Mouse (Mus musculus): ENCODE data around the gene Csk. TPM values are rescaled to one million over a fixed set of nuclear protein-coding genes. Genes with fewer than 3 reads are reported as not detected.
A peak's percentile ranks its signal among the peaks of the same experiment; 100 is the strongest.

The Csk gene
- polyA plus RNA-seq, 1 experiment from 2014 or later = 25.5 TPM

- H3K27me3 ChIP-seq (ENCODE audit: control insufficient read depth, insufficient read depth, low read depth, low read length) = 0 out of 2 replicates have a peak, but pooled peaks cover 3% of the 10 kb centered on the region
- ATAC-seq (ENCODE audit: low read depth) = no peak
- H3K4me2 ChIP-seq (ENCODE audit: low read depth, low read length) = no peak overlapping the region
- 74% methylated on average over 9 of the region's 9 CpGs for WGBS
- no peaks in the 10 kb centered on the region for H3K36me3 ChIP-seq (ENCODE audit: control insufficient read depth, insufficient read depth, low read length)
- H3K27ac ChIP-seq (ENCODE audit: low read length) = no peak overlapping the region
- H3K9ac ChIP-seq (ENCODE audit: low read length) = no peak overlapping the region
- peaks cover 9% of the 10 kb centered on the region for H3K4me1 ChIP-seq (replicated peaks; ENCODE audit: control insufficient read depth, insufficient read depth, low read length)
- H3K9me3 ChIP-seq (ENCODE audit: control insufficient read depth, low read length) = no peaks in the 10 kb centered on the region
- H3K4me3 ChIP-seq (ENCODE audit: low read length) = no peak overlapping the region
Observed at GRCm38 (mm10) chr9:57652351-57652750, 1.1 kb downstream of the Csk start.

GRCm38 (mm10) chr9:57650786-57651311 lies 2.6 kb downstream of the Csk start:
- WGBS = 32% methylated on average over 6 of the region's 6 CpGs
- peak; percentile 18; the same call in 1 of the 2 replicates for ATAC-seq (ENCODE audit: low read depth)
- H3K27ac ChIP-seq (ENCODE audit: low read length) = no peak overlapping the region

DNA sequence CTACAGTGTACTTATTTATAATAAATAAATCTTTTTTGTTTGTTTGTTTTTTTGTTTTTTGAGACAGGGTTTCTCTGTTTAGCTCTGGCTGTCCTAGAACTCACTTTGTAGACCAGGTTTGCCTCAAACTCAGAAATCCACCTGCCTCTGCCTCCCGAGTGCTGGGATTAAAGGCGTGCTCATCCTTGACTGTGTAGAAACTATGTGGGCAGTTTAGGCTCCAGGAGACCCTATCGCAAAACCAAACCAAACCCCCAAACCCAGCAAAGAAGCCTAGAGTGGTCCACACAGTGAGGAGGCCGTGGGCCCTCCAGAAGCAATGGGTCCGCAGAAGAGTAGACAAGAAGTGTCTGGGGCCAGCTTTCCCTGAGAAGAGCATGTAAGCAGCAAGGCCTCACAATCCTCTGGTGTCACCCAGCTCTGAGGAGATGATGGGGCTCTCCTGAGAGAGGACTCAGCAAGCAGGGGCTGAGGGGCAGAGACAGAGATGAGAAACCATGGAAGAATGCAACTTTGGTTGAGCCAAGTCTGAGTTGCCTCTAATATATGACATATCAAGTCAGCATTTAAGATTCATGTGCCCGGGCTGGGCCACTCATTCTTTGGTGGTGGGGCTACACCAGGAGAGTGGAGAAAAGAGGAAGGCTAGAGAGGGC lies 3.2 kb downstream of the Csk start:
- no peak for ATAC-seq (ENCODE audit: low read depth)
- Histone ChIP-seq H3K4me3 (ENCODE audit: low read length) (no peak overlapping the region), H3K9ac (ENCODE audit: low read length) (no peak overlapping the region), H3K27ac (ENCODE audit: low read length) (no peak overlapping the region), H3K27me3 (ENCODE audit: control insufficient read depth, insufficient read depth, low read depth, low read length) (0 out of 2 replicates have a peak, but pooled peaks cover 3% of the 10 kb centered on the region), H3K36me3 (ENCODE audit: control insufficient read depth, insufficient read depth, low read length) (no peaks in the 10 kb centered on the region), H3K9me3 (ENCODE audit: control insufficient read depth, low read length) (no peaks in the 10 kb centered on the region), H3K4me1 (replicated peaks; ENCODE audit: control insufficient read depth, insufficient read depth, low read length) (peaks cover 7% of the 10 kb centered on the region; the same call in 1 of the 2 replicates), H3K4me2 (ENCODE audit: low read depth, low read length) (no peak overlapping the region)
- 83% methylated on average over 6 of the region's 6 CpGs for WGBS

More at GRCm38 (mm10) chr9:57650786-57651311, 2.6 kb downstream of the Csk start:
- Histone ChIP-seq H3K4me1 (replicated peaks; ENCODE audit: control insufficient read depth, insufficient read depth, low read length) (peaks cover 6% of the 10 kb centered on the region), H3K36me3 (ENCODE audit: control insufficient read depth, insufficient read depth, low read length) (no peaks in the 10 kb centered on the region), H3K4me2 (ENCODE audit: low read depth, low read length) (no peak overlapping the region), H3K27me3 (ENCODE audit: control insufficient read depth, insufficient read depth, low read depth, low read length) (0 out of 2 replicates have a peak, but pooled peaks cover 3% of the 10 kb centered on the region), H3K4me3 (ENCODE audit: low read length) (no peak overlapping the region), H3K9me3 (ENCODE audit: control insufficient read depth, low read length) (no peaks in the 10 kb centered on the region), H3K9ac (ENCODE audit: low read length) (no peak overlapping the region)

DNA sequence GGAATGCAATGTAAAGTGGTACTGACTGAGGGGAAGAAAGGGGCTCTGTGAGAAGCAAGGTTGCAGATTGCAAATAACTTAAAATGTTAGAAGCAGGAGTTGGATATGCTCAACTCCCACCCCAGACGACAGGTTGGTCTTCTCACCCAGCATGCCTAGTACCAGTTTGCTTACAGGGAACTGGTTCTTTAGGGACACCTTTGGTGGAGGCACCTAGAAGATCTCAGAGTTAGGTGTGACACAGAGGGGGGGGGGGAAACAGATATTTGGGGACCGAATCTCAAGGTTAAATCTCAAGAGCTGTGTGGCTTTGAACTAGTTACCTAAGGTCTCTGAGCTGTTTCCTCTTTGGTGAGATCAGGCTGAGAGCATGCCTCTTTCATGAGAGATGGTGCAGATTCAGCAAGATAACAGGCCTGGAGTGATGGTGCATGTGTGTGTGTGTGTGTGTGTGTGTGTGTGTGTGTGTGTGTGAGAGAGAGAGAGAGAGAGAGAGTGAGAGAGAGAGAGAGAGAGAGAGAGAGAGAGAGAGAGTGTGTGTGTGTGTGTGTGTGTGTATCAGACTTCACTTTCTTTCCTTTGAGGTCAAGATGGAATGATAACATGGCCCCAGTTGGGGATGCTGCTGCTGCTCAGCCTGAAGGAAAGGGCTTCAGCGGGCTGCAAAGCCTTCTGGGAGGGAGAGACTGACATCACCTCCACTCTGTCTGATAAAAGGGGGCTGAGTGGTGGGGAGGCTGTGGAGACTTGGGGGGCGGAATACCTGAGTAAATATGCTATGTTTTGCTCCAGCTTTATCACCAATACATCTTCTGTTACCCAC lies 5.9 kb downstream of the Csk start:
- H3K27me3 ChIP-seq (ENCODE audit: control insufficient read depth, insufficient read depth, low read depth, low read length) = no peaks in the 10 kb centered on the region
- no peak overlapping the region for H3K4me3 ChIP-seq (ENCODE audit: low read length)
- no peak overlapping the region for H3K9ac ChIP-seq (ENCODE audit: low read length)
- no peak overlapping the region for H3K4me2 ChIP-seq (ENCODE audit: low read depth, low read length)
- H3K9me3 ChIP-seq (ENCODE audit: control insufficient read depth, low read length) = no peaks in the 10 kb centered on the region
- H3K27ac ChIP-seq (ENCODE audit: low read length) = no peak overlapping the region
- WGBS = 57% methylated on average over 4 of the region's 4 CpGs
- ATAC-seq (ENCODE audit: low read depth) = no peak
- H3K36me3 ChIP-seq (ENCODE audit: control insufficient read depth, insufficient read depth, low read length) = no peaks in the 10 kb centered on the region
- H3K4me1 ChIP-seq (replicated peaks; ENCODE audit: control insufficient read depth, insufficient read depth, low read length) = peaks cover 26% of the 10 kb centered on the region

DNA sequence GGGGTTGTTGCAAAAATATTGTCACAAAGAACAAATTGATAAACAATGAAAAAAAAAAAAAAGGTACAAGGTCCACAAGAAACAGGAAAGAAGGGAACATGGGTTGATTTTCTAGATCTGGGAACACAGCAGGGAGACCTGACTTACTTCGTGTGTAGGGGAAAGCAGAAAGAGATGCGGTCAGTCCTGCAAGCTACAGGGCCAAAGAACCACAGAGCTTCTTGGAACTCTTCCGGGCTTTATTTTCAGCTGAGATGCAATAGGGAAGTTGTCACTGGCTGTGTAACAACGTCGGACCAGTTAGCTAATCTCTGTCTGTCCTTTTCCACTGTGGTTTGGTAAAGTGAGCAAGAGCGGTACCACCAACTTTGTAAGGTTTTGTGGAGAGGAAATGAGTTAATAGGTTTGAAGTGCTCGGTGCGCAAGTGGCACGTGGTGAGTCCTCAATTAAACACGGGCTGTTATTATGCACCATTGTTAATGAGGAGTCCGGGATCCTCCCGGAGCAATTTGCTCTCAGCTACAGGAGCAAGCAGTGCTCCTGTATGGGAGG lies 6.8 kb downstream of the Csk start:
- H3K27ac ChIP-seq (ENCODE audit: low read length) = no peak overlapping the region
- 73% methylated on average over 12 of the region's 12 CpGs for WGBS

GRCm38 (mm10) chr9:57644944-57645893 lies 8.2 kb downstream of the Csk start:
- Histone ChIP-seq H3K27me3 (ENCODE audit: control insufficient read depth, insufficient read depth, low read depth, low read length) (no peaks in the 10 kb centered on the region), H3K4me2 (ENCODE audit: low read depth, low read length) (peak overlapping the region; percentile 89), H3K9me3 (ENCODE audit: control insufficient read depth, low read length) (no peaks in the 10 kb centered on the region), H3K27ac (ENCODE audit: low read length) (peak overlapping the region; percentile 97), H3K36me3 (ENCODE audit: control insufficient read depth, insufficient read depth, low read length) (peaks cover 5% of the 10 kb centered on the region), H3K4me3 (ENCODE audit: low read length) (peak overlapping the region; percentile 91), H3K9ac (ENCODE audit: low read length) (peak overlapping the region; percentile 100), H3K4me1 (replicated peaks; ENCODE audit: control insufficient read depth, insufficient read depth, low read length) (peaks cover 37% of the 10 kb centered on the region)
- WGBS = 0% methylated on average over 64 of the region's 85 CpGs
- ATAC-seq (ENCODE audit: low read depth) = peak; percentile 88

More for the DNA sequence above, 6.8 kb downstream of the Csk start:
- Histone ChIP-seq H3K4me3 (ENCODE audit: low read length) (no peak overlapping the region), H3K9ac (ENCODE audit: low read length) (no peak overlapping the region), H3K4me1 (replicated peaks; ENCODE audit: control insufficient read depth, insufficient read depth, low read length) (peaks cover 26% of the 10 kb centered on the region), H3K4me2 (ENCODE audit: low read depth, low read length) (no peak overlapping the region), H3K36me3 (ENCODE audit: control insufficient read depth, insufficient read depth, low read length) (peaks cover 2% of the 10 kb centered on the region), H3K27me3 (ENCODE audit: control insufficient read depth, insufficient read depth, low read depth, low read length) (no peaks in the 10 kb centered on the region), H3K9me3 (ENCODE audit: control insufficient read depth, low read length) (no peaks in the 10 kb centered on the region)
- ATAC-seq (ENCODE audit: low read depth) = no peak

DNA sequence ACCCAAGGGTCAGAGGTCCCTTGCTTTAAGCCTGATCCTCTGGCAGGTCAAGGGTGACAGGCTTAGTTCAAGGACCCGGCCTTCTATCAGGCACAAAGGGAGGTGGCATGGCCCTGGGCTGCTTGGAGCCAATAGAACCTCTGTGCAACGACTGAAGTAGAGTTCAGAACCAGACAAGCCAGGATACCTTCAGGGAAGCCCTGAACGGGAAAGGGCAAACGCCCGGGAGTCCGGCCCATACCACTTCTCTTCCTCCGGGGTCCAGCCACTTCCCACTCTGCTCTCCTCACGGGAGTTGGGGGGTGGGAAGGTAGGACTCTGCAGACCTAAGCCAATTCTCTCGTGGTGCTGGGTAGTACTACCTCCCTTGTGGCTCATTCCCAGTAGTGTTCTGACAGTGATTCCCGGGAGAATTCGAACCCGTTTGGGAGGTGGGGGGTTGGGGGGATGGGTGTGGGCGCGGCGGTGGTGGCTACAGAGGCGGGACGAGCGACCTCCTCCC lies 8.9 kb downstream of the Csk start:
- peaks cover 5% of the 10 kb centered on the region for H3K36me3 ChIP-seq (ENCODE audit: control insufficient read depth, insufficient read depth, low read length)
- H3K4me1 ChIP-seq (replicated peaks; ENCODE audit: control insufficient read depth, insufficient read depth, low read length) = peaks cover 44% of the 10 kb centered on the region
- H3K27me3 ChIP-seq (ENCODE audit: control insufficient read depth, insufficient read depth, low read depth, low read length) = no peaks in the 10 kb centered on the region
- ATAC-seq (ENCODE audit: low read depth) = peak; percentile 0; the same call in 1 of the 2 replicates
- no peaks in the 10 kb centered on the region for H3K9me3 ChIP-seq (ENCODE audit: control insufficient read depth, low read length)
- H3K27ac ChIP-seq (ENCODE audit: low read length) = peak overlapping the region; percentile 97
- H3K9ac ChIP-seq (ENCODE audit: low read length) = peak overlapping the region; percentile 100
- WGBS = 0% methylated on average over 18 of the region's 18 CpGs
- H3K4me3 ChIP-seq (ENCODE audit: low read length) = peak overlapping the region; percentile 91
- H3K4me2 ChIP-seq (ENCODE audit: low read depth, low read length) = peak overlapping the region; percentile 89

DNA sequence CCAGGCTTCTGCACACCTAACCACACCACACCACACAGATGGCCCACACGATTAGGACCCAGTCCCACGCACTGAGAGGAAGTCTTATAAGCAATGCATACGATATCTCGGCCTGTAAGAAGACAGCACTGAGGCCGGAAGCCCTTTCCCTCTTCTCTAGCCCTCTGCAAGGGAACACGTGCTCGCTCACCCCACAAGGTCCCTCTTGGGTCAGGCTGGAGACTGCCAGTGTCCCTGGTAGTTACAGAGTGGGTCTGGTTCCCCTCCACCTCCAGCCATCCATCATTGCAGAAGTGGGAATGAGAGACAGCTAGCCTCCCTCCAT lies 9.6 kb downstream of the Csk start:
- Histone ChIP-seq H3K4me1 (replicated peaks; ENCODE audit: control insufficient read depth, insufficient read depth, low read length) (peaks cover 51% of the 10 kb centered on the region), H3K9me3 (ENCODE audit: control insufficient read depth, low read length) (no peaks in the 10 kb centered on the region), H3K27me3 (ENCODE audit: control insufficient read depth, insufficient read depth, low read depth, low read length) (no peaks in the 10 kb centered on the region), H3K9ac (ENCODE audit: low read length) (peak overlapping the region; percentile 100), H3K36me3 (ENCODE audit: control insufficient read depth, insufficient read depth, low read length) (peaks cover 5% of the 10 kb centered on the region), H3K4me2 (ENCODE audit: low read depth, low read length) (peak overlapping the region; percentile 89), H3K27ac (ENCODE audit: low read length) (no peak overlapping the region), H3K4me3 (ENCODE audit: low read length) (peak overlapping the region; percentile 91)
- 29% methylated on average over 7 of the region's 7 CpGs for WGBS
- no peak for ATAC-seq (ENCODE audit: low read depth)

Data from lung, embryonic 16.5 days (tissue).